Mouse (Mus musculus) brain, adult 2 months (tissue): ENCODE measurements around the gene Cckbr.

Experiments
- DNase-seq: peaks from one replicate; pipeline ENCODE4 v3.0.0; 2011; ENCODE audit warnings: low read depth, low spot score

The Cckbr gene

DNA sequence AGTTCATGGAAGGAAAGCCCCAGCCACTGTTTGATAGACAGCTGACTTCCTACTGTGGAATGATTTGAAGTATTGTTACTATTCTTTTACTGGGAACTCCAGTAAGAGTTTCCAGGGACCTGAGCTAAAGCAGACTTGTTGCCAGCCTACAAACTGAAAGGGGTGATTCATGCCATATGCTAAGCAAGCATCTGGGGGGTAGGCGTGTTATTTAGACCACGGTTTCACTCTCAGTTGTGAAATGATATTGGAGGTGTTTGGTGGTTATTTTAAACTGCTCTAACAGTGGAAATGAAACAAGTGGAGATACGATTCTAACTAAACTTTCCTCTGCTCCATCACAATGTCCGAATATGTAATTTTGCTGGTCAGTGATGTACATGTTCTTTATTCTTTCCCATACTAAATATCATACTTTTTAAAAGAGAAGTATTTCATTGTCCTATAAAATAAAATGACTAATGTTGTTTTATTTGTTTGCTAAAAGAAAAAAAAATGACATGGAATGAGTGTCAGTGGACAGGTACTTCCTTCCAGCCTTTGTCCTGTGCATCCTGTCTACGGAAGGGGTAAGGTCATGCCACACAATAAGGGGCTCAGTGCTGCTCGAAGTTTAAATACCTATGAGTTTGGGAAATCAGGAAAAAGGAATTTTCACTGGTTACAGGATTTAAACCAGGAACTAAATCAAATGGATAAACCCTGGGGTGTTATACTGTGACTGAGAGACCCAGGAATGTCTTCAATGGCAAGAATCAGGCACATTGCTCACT, 61.8 kb downstream of the Cckbr start:
- peak; percentile 94 for DNase-seq

DNA sequence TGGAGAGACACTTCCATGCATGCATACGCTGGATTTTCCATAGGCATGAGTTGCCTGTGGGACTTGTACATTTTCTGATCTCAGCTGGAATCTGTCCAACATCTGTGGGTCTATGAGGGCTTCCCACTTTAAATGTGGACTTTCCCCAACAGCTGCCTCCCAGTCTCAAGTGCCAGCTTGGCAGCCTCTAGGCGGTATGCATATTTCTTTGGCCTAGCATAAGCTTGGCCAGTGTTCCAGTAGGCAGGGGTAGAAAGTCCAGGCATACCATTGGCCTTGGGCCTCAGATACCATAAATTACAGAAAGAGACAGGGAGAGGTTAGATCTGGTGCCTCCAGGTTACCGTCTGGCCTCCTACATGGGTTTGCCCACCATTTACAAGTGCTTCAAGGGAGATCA, 72.3 kb downstream of the Cckbr start:
- no peak for DNase-seq

DNA sequence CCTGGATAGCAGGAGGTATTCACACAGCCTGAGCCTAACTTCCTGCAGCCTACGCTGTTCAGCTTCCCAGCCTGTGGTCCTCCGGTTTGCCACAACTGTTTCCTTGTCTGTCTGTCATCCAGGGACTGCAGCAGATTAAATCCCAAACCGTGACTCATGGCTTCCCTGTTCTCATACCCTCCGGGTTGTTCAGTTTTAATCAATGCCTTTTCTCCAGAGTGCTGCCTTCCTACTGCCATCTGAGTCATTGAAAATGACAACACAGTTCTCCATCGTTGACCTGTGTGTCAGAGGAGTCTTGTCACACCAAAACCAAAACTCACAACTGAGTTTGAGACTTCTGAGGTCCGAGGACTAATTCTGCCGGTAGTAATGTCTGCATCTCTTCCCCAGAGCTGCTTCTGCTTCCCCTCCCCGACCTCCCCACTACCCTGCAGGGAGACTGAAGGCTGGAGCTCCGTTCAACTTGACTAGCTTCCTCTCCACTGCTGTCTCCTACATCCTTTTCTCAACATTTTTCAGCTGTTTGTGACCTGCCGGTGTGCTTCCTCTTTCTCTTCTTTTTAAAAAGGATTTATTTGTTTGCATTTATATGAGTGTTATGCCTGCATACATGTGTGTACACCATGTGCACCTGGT, 73.4 kb downstream of the Cckbr start:
- DNase-seq = peak; percentile 61

DNA sequence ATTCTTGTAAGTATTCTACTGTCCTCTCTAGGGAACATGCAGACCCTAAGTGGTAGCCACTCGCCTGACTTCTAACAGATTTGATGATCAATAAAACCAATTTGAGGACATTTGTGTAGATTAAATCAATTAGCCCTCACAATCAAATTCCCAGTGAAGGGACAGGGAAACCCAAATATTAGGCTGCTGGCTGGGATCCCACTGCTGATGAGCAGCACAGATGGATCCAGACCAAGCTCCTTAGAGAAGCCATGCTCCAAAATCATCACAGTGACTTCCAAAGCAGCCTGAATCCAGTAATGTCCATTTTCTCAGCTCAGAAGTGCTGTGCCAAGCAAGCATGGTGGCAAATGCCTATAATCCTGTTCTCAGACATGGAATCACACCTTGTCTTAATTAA, 74.1 kb downstream of the Cckbr start:
- no peak for DNase-seq

DNA sequence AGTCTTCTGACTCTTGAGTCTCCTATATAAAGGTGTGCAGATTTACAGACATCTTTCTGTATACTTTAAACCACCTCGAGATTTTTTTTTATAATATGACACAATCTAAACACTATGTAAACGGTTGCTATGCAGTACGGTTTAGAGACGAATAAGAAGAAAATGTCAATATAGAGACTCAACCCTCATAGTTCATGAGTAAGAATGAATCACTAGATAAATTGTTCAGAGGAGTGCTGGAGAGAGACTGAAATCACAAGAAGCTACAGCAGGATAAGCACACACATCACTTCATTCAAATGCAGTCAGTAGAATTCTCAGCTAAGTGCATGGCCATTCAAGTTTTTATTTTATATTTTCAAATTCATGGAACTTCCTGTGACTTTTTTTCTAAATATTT, 76.5 kb downstream of the Cckbr start:
- peak; percentile 48 for DNase-seq

DNA sequence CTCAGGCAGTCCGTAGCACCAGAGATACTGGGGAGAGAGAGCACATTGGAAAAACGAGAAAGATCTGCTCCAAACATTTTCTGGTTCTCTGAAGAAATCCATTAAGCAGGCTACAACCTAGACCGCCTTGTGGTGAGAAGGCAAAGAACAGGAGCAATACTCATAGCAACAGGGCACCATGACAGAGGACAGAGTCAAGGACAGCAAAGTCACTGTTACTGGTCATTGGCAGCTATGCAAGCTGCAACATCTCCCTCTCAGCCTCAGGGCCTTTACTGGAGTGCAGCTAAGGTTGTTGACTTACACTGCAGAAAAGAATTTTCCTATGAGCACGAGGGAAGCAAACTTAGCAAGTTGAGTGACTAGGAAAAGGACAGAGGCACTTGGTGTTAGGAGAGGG, 81.7 kb downstream of the Cckbr start:
- DNase-seq = no peak

DNA sequence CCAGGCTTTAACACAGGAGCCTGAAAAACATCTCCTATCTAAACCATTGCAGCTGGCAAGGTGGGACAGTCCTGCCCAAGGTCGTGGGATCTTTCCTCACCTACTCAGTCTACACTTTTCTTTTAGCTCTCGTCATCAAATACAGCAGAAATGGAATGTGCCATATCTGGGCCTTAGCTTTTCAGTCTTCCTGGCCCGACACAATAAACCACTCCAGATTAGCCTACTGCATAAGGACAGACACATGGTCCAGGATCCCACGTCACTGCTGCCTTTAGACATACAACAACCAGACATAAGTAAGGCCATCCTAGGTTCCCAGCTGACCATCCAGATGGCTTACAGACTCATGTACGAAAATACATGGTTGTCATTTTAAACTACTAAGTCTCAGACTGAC, 84.6 kb downstream of the Cckbr start:
- peak; percentile 76 for DNase-seq

DNA sequence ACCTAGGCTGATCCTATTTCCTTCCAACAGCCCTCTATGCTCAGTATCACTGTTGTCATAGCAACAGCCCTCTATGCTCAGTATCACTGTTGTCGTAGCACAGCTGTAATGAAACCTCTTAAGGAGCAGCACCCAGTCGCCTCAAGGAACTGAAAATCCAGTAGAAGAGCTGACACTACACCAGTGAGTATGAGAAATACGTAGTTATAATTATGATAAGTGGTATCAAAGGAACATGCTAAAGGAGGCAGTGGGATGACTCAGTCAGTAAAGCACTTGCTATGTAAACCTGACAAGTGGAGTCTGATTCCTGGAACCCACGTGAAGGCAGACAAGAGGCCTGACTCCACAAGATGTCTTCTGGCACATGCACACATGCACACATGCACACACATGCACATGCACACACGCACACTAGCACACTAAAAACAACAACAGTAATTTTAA, 88.3 kb downstream of the Cckbr start:
- DNase-seq = peak; percentile 63

DNA sequence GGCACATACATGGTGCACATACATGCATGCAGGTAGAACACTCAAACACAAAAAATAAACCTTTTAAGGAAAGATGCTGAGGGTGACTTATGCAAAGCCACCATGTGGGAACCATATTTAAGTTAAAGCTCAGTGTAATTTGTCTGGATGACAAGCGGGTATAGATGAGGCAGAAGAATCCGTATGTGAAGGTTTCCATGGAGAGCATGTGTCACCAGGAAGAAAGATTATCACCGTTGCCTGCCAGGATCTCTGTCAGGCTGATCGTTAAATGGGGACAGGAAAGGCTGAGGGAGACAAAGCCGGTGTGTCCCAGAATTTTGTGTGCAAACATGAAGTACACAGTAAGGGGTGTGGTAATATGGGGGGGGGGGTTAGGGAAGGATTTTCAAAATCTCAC, 89.0 kb downstream of the Cckbr start:
- DNase-seq = peak; percentile 51

DNA sequence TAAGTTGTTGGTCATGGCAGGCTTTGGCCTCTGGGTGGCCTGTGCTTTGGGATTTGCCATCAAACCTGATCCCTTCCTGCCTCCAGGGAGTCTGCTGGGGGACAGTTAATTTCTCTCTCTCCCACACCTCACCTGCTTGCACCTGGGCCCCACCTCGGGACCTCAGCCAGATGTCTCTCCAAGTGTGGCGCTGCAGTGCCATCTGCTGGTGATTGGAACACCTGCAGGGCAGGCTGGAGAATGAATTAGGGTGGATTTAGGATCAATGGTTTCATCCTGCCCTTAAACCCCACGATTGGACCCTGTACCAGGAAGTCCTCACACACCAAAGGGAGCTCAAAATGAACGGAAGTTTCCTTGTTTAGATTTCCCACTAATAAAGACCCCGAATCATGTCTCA, 89.6 kb downstream of the Cckbr start:
- DNase-seq = peak; percentile 58

DNA sequence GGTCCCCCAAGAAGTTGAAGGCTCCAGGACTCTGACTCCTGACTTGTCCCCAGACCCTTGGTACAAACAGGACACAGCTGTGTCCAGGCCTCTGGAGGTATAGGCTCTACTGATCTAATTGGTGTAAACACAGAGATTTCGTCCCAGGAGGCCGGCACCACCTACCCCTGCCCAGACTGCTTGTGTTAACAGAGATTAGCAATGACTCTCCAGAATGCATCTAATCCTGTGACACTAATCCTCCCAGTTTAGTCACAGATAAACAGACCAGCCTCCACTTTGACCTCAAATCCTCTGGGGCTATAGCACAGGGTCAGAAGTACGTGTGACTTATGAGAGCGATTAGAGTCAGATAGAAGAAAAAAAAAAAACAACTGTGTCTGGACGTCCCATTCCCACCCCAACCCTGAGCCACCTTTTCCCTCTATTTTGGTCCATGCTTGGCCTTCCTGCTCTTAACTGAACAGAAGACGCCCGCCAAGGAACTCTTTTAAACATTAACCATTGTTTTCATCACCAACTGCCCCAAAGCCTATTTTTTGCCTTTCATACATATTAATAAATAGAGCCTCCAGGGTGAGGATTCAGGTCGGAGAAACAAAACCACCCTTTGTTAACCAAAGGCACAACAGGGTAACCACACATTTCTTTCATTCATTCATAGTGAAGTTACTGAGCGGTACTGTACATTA, 91.3 kb downstream of the Cckbr start:
- DNase-seq = no peak

DNA sequence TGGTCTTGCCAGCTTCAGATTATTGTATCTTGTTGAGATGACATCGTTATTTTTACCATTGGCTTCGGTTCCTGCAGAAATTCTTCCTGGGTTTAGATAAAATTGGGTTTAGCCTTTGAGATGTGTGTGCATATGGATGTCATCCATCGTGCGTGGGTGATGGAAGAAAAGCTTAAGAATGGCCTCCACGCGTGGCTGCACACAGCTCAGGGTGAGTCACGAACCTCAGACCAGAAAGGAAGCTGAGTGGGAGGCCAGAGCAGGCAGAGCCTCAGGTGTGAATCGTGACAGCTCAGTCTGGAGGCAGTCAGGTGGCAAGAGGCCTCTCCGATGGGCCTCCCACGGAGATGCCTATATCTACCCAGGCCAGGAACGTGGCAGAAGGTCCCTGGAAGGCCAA, 93.8 kb downstream of the Cckbr start:
- DNase-seq = peak; percentile 97

DNA sequence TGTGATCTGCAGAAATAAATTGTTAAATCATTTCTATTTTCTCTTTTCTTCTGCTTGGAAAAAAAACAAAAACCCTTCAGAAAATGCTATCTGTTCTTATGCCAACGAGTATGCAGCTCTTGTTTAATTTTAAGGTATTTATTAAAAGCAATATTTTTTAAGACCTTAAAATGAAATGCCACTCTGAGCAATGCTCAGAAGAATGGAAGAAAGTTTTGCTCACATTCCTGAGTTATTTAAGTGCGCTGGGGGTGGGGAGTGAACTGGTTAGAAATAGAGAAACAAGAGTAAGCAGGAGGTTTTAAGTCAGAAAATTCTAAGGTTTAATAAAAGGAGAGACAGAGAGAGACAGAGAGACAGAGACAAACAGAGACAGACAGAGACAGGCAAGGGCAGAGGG, 94.2 kb downstream of the Cckbr start:
- peak; percentile 72 for DNase-seq

DNA sequence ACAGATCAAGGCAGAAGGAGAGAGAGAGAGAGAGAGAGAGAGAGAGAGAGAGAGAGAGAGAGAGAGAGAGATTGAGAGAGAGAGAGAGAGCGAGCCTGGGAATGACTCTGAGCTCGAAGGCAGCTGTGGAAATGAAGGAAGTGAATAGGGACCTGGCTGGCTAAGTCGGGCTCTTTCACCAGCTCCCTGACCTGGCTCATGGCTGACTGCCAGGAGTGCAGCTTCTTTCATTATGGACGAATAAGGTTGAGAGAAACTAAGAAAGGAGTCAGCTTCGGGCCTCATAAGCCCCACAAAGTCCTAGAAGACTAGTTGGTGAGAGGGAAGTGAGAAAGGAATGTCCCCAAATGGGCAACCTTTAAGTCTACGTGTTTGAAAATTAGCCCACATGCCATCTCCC, 94.7 kb downstream of the Cckbr start:
- DNase-seq = no peak
